Mouse (Mus musculus) G1E (cell line): ENCODE measurements at regions not wholly inside any gene's neighbourhood (a gene's known extent, or its start where the extent isn't known, plus 50 kb on each side); places are given as distances from the start of the nearest gene placed in this dataset.

Experiments used
- ATAC-seq: 2 replicates; pipeline ENCODE4 v1.8.0; 2016; ENCODE audit warnings: mild to moderate bottlenecking; ENCODE audit not compliant: insufficient number of reproducible peaks, poor library complexity, low FRiP score, severe bottlenecking; ENCODE audit errors: extremely low read depth
- DNase-seq: peaks from one replicate; pipeline ENCODE4 v3.0.0; 2012; ENCODE audit warnings: low spot score
- H3K27me3 ChIP-seq: 2 replicates; pipeline ENCODE4 v1.6.1; 2012; ENCODE audit warnings: mild to moderate bottlenecking, low read length, inconsistent platforms; ENCODE audit not compliant: insufficient read depth
- H3K36me3 ChIP-seq: replicated peaks from 2 replicates; pipeline ENCODE3; 2012; ENCODE audit warnings: mild to moderate bottlenecking, inconsistent platforms
- H3K4me1 ChIP-seq: 2 replicates; pipeline ENCODE4 v1.6.1; 2012; ENCODE audit warnings: low read depth, low read length, inconsistent platforms, mixed read lengths; ENCODE audit not compliant: insufficient read depth
- H3K4me3 ChIP-seq: 2 replicates; pipeline ENCODE4 v1.5.1; 2012; ENCODE audit warnings: low read depth, mild to moderate bottlenecking, inconsistent platforms, low read length, moderate library complexity, mixed read lengths
- H3K9me3 ChIP-seq: replicated peaks from 2 replicates; pipeline ENCODE4 v1.6.1; 2012; ENCODE audit warnings: inconsistent platforms
- CTCF ChIP-seq: IDR thresholded peaks from 2 replicates; pipeline ENCODE4 v1.5.1; 2012; ENCODE audit warnings: low read depth, low read length, inconsistent platforms, mixed read lengths
- GATA1 ChIP-seq: IDR thresholded peaks from 2 replicates; pipeline ENCODE4 v1.6.1; 2012; ENCODE audit warnings: borderline replicate concordance, low read length, inconsistent platforms, mixed read lengths
- GATA2 ChIP-seq: IDR thresholded peaks from 2 replicates; pipeline ENCODE4 v1.6.1; 2012; ENCODE audit warnings: low read depth, low read length, inconsistent platforms, borderline replicate concordance
- POLR2AphosphoS5 ChIP-seq: IDR thresholded peaks from 2 replicates; pipeline ENCODE4 v1.6.1; 2012; ENCODE audit warnings: low read depth, low read length, inconsistent platforms; ENCODE audit not compliant: insufficient replicate concordance
- TAL1 ChIP-seq: conservative IDR thresholded peaks from 2 replicates; pipeline ENCODE4 v1.6.1; 2012; ENCODE audit warnings: low read depth, low read length, inconsistent platforms, mixed read lengths

- Histone ChIP-seq H3K36me3 (no peaks in the 10 kb centered on the region), H3K4me1 (no peaks in the 10 kb centered on the region), H3K27me3 (0 out of 2 replicates have a peak, but pooled peaks cover 2% of the 10 kb centered on the region), H3K4me3 (no peak overlapping the region), H3K9me3 (no peaks in the 10 kb centered on the region)
- no peak for DNase-seq
- no peak for ATAC-seq
- TF ChIP-seq GATA1 (no peak), CTCF (no peak), GATA2 (no peak), POLR2AphosphoS5 (no peak), TAL1 (no peak)
Observed at GRCm38 (mm10) chr4:33589207-33589606, 279.1 kb downstream of the Rngtt start.

GRCm38 (mm10) chr4:33594997-33595657 is 285.0 kb downstream of the Rngtt start:
- Histone ChIP-seq H3K27me3 (0 out of 2 replicates have a peak, but pooled peaks cover 3% of the 10 kb centered on the region), H3K4me3 (no peak overlapping the region), H3K9me3 (no peaks in the 10 kb centered on the region), H3K36me3 (no peaks in the 10 kb centered on the region), H3K4me1 (no peaks in the 10 kb centered on the region)
- no peak for TF ChIP-seq CTCF
- TF ChIP-seq TAL1, result no peak
- no peak for TF ChIP-seq GATA2
- TF ChIP-seq POLR2AphosphoS5, result no peak
- no peak for TF ChIP-seq GATA1
- ATAC-seq (no peak), DNase-seq (no peak)

GRCm38 (mm10) chr4:33595763-33596162 is 285.7 kb downstream of the Rngtt start:
- Histone ChIP-seq H3K36me3 (no peaks in the 10 kb centered on the region), H3K9me3 (no peaks in the 10 kb centered on the region), H3K4me3 (no peak overlapping the region), H3K4me1 (no peaks in the 10 kb centered on the region), H3K27me3 (0 out of 2 replicates have a peak, but pooled peaks cover 3% of the 10 kb centered on the region)
- DNase-seq, result no peak
- TF ChIP-seq POLR2AphosphoS5, result no peak
- no peak for TF ChIP-seq GATA1
- no peak for TF ChIP-seq TAL1
- TF ChIP-seq GATA2, result no peak
- TF ChIP-seq CTCF, result no peak
- no peak for ATAC-seq

GRCm38 (mm10) chr4:33599966-33600365 is 289.9 kb downstream of the Rngtt start:
- ATAC-seq, result no peak

GRCm38 (mm10) chr4:33600805-33601204 is 290.7 kb downstream of the Rngtt start:
- H3K36me3 ChIP-seq, result no peaks in the 10 kb centered on the region
- ATAC-seq (no peak), DNase-seq (no peak)
- 0 out of 2 replicates have a peak, but pooled peaks cover 3% of the 10 kb centered on the region for H3K27me3 ChIP-seq
- no peak overlapping the region for H3K4me3 ChIP-seq
- TF ChIP-seq CTCF, result no peak
- TF ChIP-seq GATA2, result no peak
- no peak for TF ChIP-seq POLR2AphosphoS5
- TF ChIP-seq GATA1, result no peak
- no peak for TF ChIP-seq TAL1
- no peaks in the 10 kb centered on the region for H3K4me1 ChIP-seq
- H3K9me3 ChIP-seq, result no peaks in the 10 kb centered on the region

More at GRCm38 (mm10) chr4:33599966-33600365, 289.9 kb downstream of the Rngtt start:
- TF ChIP-seq CTCF (no peak), TAL1 (no peak), POLR2AphosphoS5 (no peak), GATA1 (no peak), GATA2 (no peak)
- Histone ChIP-seq H3K4me3 (no peak overlapping the region), H3K36me3 (no peaks in the 10 kb centered on the region), H3K4me1 (no peaks in the 10 kb centered on the region), H3K27me3 (0 out of 2 replicates have a peak, but pooled peaks cover 3% of the 10 kb centered on the region), H3K9me3 (no peaks in the 10 kb centered on the region)
- no peak for DNase-seq

GRCm38 (mm10) chr4:33604636-33605035 is 294.5 kb downstream of the Rngtt start:
- ATAC-seq (no peak), DNase-seq (no peak)

More at GRCm38 (mm10) chr4:33604636-33605035, 294.5 kb downstream of the Rngtt start:
- no peak for TF ChIP-seq GATA2
- TF ChIP-seq CTCF, result no peak
- TF ChIP-seq TAL1, result no peak
- TF ChIP-seq GATA1, result no peak
- no peak for TF ChIP-seq POLR2AphosphoS5
- no peaks in the 10 kb centered on the region for H3K4me1 ChIP-seq
- no peaks in the 10 kb centered on the region for H3K36me3 ChIP-seq
- no peaks in the 10 kb centered on the region for H3K9me3 ChIP-seq
- H3K27me3 ChIP-seq, result no peaks in the 10 kb centered on the region
- H3K4me3 ChIP-seq, result no peak overlapping the region
